Mouse (Mus musculus): ENCODE data around the gene Pex13. TPM values are rescaled to one million over a fixed set of nuclear protein-coding genes. Genes with fewer than 3 reads are reported as not detected.

Pex13 gene
- 10 to 100 TPM; 23.9 to 25.2 TPM for total RNA-seq (2021)
- long read RNA-seq, experiment 1, full-length matches to known transcripts = 52 of 55 reads
- long read RNA-seq, experiment 1, partial matches to known transcripts = 1 of 55 reads
- long read RNA-seq, experiment 1, other reads (novel, unspliced or antisense) = 2 of 55 reads
- long read RNA-seq, experiment 2, full-length matches to known transcripts = 37 of 44 reads
- long read RNA-seq, experiment 2, partial matches to known transcripts = 2 of 44 reads
- long read RNA-seq, experiment 2, other reads (novel, unspliced or antisense) = 5 of 44 reads

DNA sequence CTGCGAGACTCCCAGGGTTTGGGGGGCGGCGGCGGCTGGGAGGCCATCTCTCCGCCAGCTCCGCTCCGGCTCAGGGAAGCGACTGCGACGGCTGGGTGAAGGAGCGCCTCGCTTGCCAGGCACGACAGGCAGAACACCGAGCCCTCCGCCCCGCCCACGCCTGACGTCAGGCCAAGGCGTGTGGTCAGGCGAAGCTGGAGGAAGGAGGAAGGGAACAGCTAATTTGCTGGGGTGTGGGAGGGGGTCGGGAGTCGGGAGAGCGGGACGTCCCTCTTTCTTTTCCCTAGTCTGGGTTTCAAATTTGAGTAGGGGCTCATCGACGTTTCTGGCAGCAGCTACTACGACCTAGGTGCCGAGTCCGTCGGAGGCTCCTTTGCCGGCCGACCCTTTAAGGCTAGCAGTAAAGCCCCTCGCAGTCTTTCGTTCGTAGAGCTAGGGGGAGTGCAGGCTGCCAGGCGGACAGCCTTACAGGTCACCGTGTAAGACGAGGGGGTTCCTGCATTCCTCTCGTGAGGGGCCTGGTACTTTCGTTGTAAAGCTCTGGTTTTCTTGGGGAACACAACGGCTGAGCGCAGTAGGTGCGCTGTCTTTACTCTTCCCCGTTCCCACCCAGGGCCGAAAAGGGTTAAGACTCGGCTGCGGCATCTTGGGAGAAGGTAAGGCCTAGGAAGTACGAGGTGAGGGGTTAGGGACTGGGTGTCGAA is at the start of gene Pex13:
Pex13 (minus strand) TSS at position 162 of the 704 bp plus-strand sequence.
- DNase-seq (ENCODE audit: low spot score in 2 of 2) = peak; percentile 82 to 93

DNA sequence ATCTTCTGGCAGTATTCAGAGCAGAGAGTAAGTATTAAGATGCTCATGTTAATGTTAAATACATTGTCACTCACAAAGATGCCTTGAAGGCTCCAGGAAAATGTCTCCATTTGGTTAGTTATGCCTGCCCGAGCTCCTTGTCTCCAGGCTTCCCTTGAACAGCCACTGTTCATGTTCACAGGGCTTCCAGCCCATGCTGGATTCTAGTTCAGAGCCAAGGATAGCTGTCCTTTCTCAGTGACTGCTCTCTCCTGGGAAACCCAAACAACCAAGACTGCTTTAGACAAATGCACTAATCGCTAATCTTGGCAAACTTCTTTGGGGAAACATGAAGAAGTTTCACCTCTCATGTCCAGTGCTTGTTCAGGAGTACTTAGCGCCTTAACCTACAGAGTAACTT is 46.5 kb upstream of the Pex13 start:
- DNase-seq (ENCODE audit: low spot score in 2 of 2) = no peak

DNA sequence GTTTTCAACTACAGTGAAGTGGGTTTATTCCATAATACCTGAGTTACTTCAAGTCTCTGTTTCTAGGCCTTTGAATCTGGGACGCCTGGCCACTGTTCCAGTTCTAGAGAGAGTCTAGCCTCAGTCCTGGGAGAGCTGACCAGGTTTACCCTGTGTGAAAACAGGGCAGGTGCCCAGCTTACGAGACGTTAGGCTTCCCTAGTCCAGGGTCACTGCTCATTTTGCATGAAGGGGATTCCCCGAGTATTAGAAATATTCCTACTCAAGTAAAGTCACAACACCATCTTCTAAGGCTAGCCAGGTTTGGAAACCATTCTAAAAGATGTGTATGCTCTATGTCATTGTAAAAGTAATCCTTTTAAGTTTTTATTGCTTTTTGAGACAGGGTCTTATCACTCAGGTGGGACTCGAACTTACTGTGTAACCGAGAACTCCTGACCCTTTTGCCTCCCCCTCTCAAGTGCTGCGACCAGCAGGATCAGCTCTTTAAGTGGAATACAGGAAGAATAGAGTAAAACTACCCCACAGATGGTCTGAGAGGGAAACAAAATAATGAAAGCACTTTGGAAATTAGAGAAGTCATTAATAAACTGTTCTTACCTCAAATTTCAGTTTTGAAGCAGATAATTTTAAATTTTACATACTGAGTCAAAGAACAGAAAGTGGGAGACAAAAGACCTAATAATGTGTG is 39.0 kb upstream of the Pex13 start:
- no peak for DNase-seq (ENCODE audit: low spot score in 2 of 2)

DNA sequence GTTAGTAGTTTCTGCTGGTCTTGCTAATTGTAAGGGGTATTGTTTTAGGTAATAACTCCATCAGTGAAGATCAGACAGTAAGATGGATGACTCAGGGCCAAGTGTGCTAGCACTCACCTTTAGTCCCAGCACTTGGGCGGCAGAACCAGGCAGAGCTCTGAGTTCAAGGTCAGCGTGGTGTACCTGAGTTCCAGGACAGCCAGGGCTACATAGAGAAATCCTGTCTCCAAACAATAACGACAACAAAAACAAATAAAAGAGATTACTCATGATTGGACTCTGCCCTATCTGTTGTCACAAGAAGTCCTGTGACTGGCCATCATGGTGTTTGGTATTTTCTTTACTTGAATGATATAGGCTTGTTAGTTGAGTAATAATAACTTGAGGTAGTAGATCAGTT is 36.1 kb upstream of the Pex13 start:
- DNase-seq (ENCODE audit: low spot score in 2 of 2) = no peak

DNA sequence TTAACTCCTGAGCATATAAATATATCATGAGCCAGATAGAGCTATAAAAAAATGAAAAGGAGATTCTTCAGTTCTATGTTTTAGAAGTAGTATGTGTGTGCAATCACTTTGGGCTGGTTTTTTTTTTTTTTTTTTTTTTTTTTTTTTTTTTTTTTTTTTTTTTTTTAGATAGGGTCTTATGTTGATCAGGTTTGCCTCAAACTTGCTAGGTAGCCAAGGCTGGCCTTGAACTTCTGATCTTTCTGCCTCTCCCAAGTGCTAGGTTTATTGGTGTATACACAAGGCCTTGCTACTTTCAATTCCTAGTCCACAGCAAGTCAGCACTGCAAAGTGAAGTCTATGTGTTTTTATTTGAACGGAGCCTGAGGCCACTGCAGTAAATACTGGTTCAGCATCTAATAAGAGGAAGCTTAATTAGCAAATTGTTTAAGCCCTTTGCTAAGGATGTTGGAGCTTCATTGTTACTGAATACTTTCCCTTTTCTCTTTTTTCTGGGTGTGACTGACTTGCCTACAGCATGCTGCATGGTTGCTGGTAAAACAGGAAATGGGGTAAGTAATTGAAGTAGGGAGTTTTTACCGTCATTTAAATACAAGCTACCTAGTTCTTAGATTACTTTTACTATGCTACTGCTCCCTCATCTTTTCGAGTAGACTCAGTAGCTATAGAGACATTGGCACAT is 33.8 kb upstream of the Pex13 start:
- DNase-seq (ENCODE audit: low spot score in 2 of 2) = no peak

DNA sequence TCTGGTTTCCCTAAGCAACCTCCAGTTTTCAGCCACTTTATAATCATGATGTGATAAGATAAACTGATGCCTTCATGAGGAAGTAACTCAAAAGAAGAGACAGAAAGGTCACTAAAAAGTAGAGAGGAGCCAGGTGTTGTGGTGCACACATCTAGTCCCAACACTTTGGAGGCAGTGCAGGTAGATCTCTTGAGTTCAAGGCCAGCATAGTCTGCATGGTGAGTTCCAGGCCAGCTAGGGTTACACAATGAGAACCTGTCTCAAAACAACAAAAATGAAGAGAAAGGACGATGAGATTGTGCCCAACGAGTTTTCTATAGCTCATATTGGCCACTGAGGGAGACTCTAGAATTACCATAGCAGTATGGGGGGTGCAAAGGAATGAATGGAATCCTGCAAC is 32.8 kb upstream of the Pex13 start:
- no peak for DNase-seq (ENCODE audit: low spot score in 2 of 2)

DNA sequence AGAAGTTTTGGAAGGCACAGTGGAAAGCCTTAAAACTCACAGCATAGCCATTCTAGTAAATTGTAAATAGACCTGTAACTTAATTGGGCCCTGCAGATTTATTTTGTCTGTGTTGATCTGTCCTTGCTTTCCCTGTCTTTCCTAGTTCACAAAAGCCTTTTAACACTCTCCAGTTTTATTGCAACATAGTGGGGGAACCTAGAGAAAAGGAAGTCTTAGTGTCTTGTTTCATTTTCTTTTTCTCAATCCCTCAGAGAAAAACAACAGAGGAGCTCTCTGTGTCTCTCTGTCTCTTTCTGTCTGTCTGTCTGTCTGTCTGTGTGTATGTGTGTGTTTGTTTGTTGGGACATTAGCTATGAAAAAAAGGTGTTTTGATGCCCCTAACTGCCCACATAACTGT is 30.1 kb upstream of the Pex13 start:
- DNase-seq (ENCODE audit: low spot score in 2 of 2) = no peak

DNA sequence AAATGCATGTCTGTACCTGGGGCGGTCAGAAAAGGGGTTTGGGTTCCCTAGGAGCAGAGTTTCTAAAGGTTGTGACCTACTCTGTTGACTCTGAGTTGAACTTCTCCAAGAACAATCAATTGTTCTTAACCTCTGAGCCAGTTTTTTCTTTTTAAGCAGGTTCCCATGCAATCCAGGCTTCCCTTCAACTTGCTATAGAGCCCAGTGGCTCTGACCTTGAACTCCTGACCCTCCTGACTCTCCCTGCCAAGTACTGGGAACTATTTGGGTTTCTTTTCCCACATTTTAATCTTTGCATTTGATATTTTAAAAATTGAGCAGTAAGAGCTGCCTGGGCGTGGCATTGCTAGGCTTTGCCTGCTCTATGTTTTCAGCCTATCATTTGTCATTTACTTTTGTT is 27.5 kb upstream of the Pex13 start:
- no peak for DNase-seq (ENCODE audit: low spot score in 2 of 2)

DNA sequence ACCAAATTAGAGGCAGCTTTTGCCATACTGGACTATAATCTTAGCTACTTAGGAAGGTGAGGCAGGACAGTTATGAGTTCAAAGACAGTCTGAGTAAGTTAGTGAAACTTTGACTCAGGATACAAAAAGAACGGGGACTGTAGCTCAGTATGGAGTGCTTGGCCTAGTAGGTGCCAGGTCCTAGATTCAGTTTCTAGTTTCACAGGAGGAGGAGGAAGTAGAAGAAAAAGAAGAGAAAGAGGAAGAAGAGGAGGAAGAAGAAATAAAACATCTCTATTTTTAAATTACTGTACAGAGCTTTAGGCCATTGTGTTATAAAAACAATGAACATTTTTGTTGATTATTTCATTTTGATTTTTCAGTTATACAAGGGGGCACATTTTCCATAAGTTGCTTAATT is 22.3 kb upstream of the Pex13 start:
- DNase-seq (ENCODE audit: low spot score in 2 of 2) = no peak

DNA sequence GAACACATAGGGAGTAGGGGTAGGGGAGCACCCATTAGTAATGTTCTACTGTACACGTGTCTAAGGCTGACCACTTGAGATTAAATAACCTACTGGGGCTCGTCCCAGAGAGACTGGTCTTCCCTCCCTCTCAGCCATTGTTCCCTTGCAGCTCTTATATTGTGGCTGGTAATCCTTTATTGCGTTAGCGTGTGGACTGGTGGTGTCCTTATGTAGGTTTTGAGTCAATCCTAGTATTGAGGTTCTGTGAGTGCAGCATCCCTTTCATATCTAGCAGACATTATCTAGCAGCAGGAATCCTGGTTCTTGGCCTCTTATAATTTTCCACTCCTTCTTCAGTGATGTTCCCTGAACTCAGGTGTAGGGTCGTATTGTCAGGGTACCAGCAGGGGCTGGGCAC is 20.9 kb upstream of the Pex13 start:
- no peak for DNase-seq (ENCODE audit: low spot score in 2 of 2)

DNA sequence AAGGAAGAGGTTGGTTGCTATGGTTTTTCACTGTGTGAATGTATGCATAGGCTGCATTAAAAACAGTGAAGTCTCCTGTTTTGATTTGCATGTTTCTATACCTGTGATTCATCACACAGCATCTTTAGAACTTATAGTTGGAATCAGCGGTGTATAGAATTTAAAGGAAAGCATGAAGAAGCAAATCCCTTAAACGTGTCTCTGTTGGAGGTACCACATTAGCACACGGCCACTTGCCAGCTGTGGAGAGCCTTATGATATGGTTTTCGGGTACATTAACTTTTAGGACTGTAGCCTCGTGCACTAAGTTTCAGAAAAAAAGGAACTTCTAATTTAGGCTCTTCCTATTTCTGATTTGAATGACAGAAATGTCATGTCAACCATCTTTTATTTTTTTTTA is 16.8 kb upstream of the Pex13 start:
- DNase-seq (ENCODE audit: low spot score in 2 of 2) = no peak

DNA sequence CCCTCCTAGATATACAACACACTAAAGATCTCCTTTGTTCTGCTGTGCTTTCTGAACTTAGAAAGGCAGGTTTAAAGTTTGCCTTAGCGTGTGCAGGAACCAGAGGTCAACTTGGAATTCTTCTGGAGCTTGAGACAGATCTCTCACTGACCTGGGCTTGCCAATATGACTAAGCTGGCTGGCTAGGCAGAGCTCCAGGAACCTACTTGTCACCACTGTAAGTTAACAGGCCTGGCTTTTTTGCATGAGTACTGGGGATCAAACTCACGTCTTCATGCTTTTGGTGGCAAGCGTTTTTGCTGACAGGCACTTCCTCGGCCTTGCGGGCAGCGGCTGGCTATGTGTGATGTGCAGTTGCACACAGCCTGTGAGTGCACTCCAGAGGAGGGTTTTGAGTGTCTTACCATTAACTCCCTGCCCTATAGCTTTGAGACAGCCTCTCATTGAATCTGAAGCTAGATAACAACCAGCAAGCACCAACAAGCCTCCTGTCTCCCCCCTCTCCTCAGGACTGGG is 14.7 kb upstream of the Pex13 start:
- DNase-seq (ENCODE audit: low spot score in 2 of 2) = no peak

DNA sequence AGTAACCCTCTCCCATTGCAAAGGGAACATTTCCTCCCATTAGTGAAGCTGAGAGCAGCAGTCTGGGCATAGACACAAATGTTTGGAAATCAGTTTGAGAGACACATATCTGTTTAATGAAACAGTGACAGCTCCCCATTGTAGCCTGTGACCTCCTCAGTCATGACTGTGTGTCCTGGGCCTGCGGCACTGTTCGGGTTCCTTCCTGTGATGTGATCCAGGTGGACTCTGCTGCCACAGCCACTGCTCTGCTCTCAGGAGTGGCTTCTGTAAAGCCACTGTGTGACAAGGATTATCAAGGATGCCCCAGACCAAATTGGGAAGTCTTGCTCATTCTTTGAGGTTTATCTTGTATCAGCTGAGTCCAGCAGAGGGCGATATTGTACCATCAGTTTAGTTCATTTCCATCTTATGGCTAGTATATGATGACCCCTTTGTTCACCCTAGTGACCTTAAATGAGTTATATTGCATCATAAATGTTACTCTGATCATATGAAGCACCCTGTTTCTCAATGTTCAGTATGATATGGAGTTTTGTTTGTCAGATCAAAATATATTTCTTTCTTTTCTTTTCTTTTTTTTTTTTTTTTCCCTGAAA is 13.4 kb upstream of the Pex13 start:
- DNase-seq (ENCODE audit: low spot score in 2 of 2) = peak in 1 of 2 experiments; percentile 55

DNA sequence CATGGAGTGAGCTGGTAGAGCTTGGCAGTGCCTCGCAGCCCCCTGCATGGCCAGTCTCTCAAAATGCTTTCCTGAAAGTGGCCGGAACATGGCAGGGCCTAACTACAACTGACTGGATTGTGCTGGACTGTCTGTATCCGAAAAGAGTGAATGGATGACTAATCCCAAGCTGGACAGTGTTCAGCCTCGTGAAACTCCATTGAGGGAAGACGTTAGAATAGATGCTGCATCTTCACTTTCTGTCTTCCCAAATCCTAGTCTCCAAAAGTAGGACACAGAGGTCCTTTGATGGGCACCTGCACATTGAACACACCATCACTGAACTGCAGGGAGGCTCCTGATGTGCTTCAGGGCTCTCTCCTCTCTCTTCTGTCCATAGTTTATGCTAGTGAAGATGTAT is 10.3 kb upstream of the Pex13 start:
- no peak for DNase-seq (ENCODE audit: low spot score in 2 of 2)

DNA sequence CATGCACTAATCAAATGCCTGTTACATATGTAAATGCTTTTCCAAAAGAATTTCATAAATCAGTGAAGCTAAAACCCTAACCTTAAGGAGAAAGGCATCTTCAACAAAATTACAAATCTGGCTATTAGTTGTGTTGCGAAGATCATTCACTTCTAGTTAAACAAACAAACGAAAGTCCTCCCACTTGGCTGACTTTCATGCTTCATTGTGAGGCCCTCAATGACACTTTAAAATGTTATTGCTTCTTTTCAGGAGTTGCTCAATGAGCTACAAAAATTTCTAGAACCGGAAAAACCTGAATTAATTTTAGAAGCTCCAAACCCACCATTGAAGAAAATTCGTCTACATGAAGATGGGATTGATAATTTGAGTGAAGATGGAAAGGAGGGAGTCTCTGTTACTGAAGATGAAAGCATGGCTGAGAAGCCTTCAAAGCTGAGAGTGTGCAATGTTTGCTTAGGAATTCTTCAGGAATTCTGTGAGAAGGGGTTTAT is 6.5 kb upstream of the Pex13 start:
- no peak for DNase-seq (ENCODE audit: low spot score in 2 of 2)

DNA sequence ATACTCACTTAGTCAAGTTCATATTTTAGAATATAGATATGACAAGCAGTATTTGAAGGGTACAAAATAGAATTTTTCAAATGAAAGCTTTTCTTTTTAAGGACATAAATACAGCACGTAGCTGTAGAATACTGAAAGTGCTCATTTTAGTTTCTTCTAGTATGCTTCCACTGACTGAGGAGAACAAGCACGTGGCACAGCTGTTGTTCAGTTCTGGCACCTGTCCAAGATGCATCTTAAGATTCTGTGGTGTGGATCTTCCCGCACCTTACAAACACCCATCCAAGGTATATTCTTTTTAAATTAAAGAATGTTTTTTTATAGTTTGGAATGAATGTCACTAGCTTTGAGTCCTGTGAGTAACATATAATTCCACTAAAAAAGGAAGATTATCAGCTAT is 1.4 kb upstream of the Pex13 start:
- no peak for DNase-seq (ENCODE audit: low spot score in 2 of 2)

DNA sequence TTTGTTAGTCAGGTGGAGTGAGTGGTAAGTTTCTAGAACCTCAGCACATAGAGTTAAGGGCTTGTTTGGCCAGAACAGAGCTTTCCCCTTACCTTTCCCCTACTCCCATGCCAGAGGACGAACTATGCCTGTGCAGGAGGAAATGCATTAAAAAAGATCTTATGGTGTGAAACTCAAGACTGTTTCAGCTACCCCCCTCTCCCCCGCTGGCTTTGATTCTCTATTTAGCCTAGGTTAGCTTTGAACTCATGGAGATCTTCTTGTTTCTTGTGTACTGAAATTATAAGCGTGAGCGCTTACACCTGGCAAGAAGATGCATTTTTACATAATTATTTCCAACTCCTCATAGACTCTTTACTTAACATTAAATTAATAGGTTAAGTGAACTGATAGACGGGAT is 767 bp upstream of the Pex13 start:
- DNase-seq (ENCODE audit: low spot score in 2 of 2) = no peak

DNA sequence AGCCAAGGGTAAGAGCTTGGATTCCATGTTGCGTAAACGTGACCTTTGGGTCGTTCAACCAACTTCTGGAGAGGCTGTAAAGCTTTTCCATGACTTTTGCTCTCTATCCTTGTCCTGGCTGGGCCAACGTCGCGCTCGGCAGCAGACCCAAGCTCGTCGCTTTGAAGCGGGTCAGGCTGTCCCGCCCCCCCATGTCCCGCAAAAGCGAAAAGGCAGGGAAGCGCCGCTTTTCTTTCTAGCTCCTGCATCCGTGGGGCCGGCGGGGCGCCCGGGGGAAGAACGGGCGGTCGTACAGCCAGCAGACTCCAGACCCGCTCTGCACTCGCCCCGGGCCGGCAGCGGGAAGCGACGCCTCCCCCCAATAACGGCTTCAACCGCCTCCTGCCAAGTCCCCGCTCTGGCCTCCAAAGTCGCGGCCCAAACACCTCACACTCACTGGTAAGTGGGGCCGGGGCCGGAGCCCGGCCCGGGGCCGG is 410 bp downstream of the Pex13 start, which contains the start of gene Pus10:
Pus10 (plus strand) TSS at position 364 of the 476 bp plus-strand sequence.
- no peak for DNase-seq (ENCODE audit: low spot score in 2 of 2)

DNA sequence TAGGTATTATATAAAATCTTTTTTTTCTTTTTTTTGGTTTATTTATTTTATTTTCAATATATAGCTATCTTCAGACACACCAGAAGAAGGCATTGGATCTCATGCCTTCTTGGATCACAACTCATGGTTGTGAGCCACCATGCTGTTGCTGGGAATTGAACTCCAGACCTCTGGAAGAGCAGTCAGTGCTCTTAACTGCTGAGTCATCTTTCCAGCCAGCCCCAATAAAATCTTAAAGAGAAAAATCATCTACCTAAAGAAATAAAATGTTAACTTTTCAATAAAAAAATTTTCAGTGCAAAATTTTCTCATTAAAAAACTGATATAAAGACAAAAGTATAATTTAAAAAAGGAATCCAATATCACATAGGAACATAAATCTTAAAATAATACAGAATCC is 1.5 kb downstream of the Pex13 start:
- DNase-seq (ENCODE audit: low spot score in 2 of 2) = no peak

DNA sequence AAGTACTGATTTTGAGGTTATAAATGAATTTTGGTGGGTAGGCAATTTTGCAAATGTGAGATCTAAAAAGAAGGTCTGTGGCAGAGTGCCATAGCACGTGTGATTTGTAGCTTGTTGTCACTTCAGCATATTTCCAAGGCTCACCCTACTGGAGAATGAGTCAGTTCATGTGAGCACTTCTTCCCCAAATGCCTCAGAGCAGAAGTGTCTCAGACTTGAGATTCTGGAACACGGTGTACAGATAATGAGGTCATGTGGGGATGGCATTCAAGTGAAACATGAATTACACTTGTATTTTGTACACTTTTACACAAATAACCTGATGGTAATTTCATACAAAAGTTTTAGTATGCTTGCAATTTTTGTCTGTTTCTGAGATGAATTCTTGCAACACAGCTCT is 8.0 kb downstream of the Pex13 start:
- DNase-seq (ENCODE audit: low spot score in 2 of 2) = no peak

DNA sequence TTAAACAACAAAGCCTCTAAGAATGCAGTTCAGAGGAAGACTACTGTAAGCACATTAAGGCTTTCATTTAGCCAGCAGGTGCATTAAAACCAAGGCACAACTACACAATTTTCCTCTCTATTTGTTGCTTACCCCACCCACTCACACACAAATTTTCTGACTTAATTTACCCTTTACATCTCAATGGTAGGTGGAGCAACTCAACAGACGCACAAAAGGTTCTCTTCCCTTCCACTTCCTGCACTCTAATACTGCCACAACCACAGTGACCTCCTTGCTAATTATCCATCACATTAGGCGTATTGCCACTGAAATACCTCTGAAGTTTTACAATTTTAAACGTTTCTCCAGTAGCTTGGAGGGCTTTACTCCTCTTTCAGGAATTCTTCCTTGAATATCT is 12.1 kb downstream of the Pex13 start:
- no peak for DNase-seq (ENCODE audit: low spot score in 2 of 2)
